Mouse (Mus musculus) cerebellum, adult 11-12 months (tissue): ENCODE data around the gene Gpnmb.

ENCODE experiments used
- DNase-seq: peaks from one replicate; pipeline ENCODE4 v3.0.0; 2022

The Gpnmb gene

GRCm38 (mm10) chr6:49036275-49037267 is at the start of gene Gpnmb:
Gene Gpnmb, plus strand, starts transcription at chr6:49036546.
- DNase-seq = no peak

GRCm38 (mm10) chr6:48989971-48990370 is 46.4 kb upstream of the Gpnmb start:
- no peak for DNase-seq

- DNase-seq = no peak
Observed at GRCm38 (mm10) chr6:48991991-48992390, 44.4 kb upstream of the Gpnmb start.

- no peak for DNase-seq
Observed at GRCm38 (mm10) chr6:48998186-48998585, 38.2 kb upstream of the Gpnmb start.

GRCm38 (mm10) chr6:48998796-48999195 is 37.5 kb upstream of the Gpnmb start:
- DNase-seq = no peak

- DNase-seq = no peak
Observed at GRCm38 (mm10) chr6:49003381-49003780, 33.0 kb upstream of the Gpnmb start.

- peak; percentile 20 for DNase-seq
Observed at GRCm38 (mm10) chr6:49007981-49008380, 28.4 kb upstream of the Gpnmb start.

- DNase-seq = no peak
Observed at GRCm38 (mm10) chr6:49008420-49009160, 27.8 kb upstream of the Gpnmb start.

- DNase-seq = no peak
Observed at GRCm38 (mm10) chr6:49009161-49009555, 27.2 kb upstream of the Gpnmb start.

GRCm38 (mm10) chr6:49009665-49010064 is 26.7 kb upstream of the Gpnmb start:
- DNase-seq = no peak

- no peak for DNase-seq
Observed at GRCm38 (mm10) chr6:49011191-49011590, 25.2 kb upstream of the Gpnmb start.

GRCm38 (mm10) chr6:49013023-49013422 is 23.3 kb upstream of the Gpnmb start:
- DNase-seq = no peak

- no peak for DNase-seq
Observed at GRCm38 (mm10) chr6:49013458-49013857, 22.9 kb upstream of the Gpnmb start.

- no peak for DNase-seq
Observed at GRCm38 (mm10) chr6:49017150-49017549, 19.2 kb upstream of the Gpnmb start.

- no peak for DNase-seq
Observed at GRCm38 (mm10) chr6:49019341-49019740, 17.0 kb upstream of the Gpnmb start.

GRCm38 (mm10) chr6:49021141-49022012 is 15.0 kb upstream of the Gpnmb start:
- DNase-seq = peak; percentile 19

GRCm38 (mm10) chr6:49022384-49022783 is 14.0 kb upstream of the Gpnmb start:
- DNase-seq = no peak

GRCm38 (mm10) chr6:49023315-49023714 is 13.0 kb upstream of the Gpnmb start:
- no peak for DNase-seq

GRCm38 (mm10) chr6:49025290-49025689 is 11.1 kb upstream of the Gpnmb start:
- no peak for DNase-seq

GRCm38 (mm10) chr6:49026496-49026895 is 9.8 kb upstream of the Gpnmb start:
- no peak for DNase-seq

GRCm38 (mm10) chr6:49028019-49028418 is 8.3 kb upstream of the Gpnmb start:
- no peak for DNase-seq

GRCm38 (mm10) chr6:49028708-49029107 is 7.6 kb upstream of the Gpnmb start:
- no peak for DNase-seq

- no peak for DNase-seq
Observed at GRCm38 (mm10) chr6:49031230-49031629, 5.1 kb upstream of the Gpnmb start.
